Mouse (Mus musculus): ENCODE data around the gene Gdpgp1.

DNA sequence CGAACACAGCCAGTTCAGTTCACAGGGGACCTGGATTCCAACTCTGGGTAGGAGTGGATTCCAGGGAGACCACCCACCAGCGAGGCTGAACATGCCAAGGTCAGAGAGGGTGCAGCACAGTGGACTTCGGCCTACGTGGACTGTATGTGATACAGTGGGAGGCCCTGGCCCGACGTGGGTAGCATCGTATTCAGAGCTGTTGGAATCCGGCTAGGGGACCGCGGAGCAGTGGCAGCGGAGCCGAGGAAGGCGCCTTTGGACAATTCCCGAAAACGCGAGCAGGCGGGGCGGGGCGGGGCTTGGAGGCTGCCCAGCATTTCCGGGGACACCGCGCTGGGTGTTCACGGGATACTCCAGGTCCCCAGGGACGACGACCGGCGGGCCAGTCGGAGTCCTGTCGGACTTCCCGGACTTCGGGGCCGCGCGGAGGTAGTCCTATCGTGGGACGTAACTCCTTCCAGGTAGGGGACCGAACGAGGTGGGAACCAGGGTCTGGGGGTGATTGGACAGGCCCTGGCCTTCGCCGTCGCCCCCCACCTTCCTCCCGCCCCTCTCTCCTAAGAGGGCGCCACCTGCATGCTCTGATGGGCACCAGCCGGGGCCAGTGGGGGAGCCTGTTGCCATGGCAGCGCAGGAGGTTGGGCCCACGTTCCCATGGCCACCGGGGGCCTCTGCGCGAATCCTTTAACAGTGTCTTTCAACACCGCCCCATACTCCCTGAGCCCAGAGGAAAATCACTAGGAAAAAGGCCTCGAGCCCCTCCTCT is 46.0 kb upstream of the Gdpgp1 start, which contains the start of gene Sema4b:
- TF ChIP-seq HCFC1 (IDR thresholded peaks at IDR 0.05; ENCODE audit: low read depth, low read length) (0 out of 2 replicates have a peak, but pooled peaks have one; percentile 20), MEF2A (IDR thresholded peaks at IDR 0.05; ENCODE audit: extremely low read depth, insufficient replicate concordance, low read depth, low read length, poor library complexity, severe bottlenecking) (no peak), TCF12 (IDR thresholded peaks at IDR 0.05; ENCODE audit: low read depth, low read length) (no peak), EP300 (IDR thresholded peaks at IDR 0.05; ENCODE audit: low read depth in 1 of 2, low read length in 2 of 2) (no peak), POLR2A (IDR thresholded peaks at IDR 0.05; ENCODE audit: control insufficient read depth in 1 of 2, insufficient read depth in 1 of 2, low read depth in 1 of 2, low read length in 2 of 2, poor library complexity in 1 of 2) (0 out of 4 replicates have a peak, but pooled peaks of 1 of the 2 experiments have one; percentile 18), CTCF (IDR thresholded peaks at IDR 0.05 in 2 of 3, conservative IDR thresholded peaks at IDR 0.05 in 1 of 3; ENCODE audit: control insufficient read depth in 1 of 3, insufficient read depth in 1 of 3, low read depth in 2 of 3, low read length in 3 of 3, poor library complexity in 1 of 3, severe bottlenecking in 1 of 3) (0 out of 6 replicates have a peak, but pooled peaks of 1 of the 3 experiments have one; percentile 10), ZC3H11A (IDR thresholded peaks at IDR 0.05; ENCODE audit: low read depth, low read length) (no peak), SIN3A (IDR thresholded peaks at IDR 0.05; ENCODE audit: low read length) (no peak), NELFE (IDR thresholded peaks at IDR 0.05; ENCODE audit: low read depth, low read length) (no peak), NRF1 (IDR thresholded peaks at IDR 0.05; ENCODE audit: insufficient read depth, low read depth, low read length, poor library complexity, severe bottlenecking) (no peak), MXI1 (IDR thresholded peaks at IDR 0.05; ENCODE audit: low read depth, low read length) (no peak; the same call in 1 of the 2 replicates), USF1 (IDR thresholded peaks at IDR 0.05; ENCODE audit: low read depth, low read length) (no peak), MAX (IDR thresholded peaks at IDR 0.05; ENCODE audit: low read length) (no peak), ZMIZ1 (IDR thresholded peaks at IDR 0.05; ENCODE audit: low read depth, low read length) (no peak)

Data from MEL (cell line).